Mouse (Mus musculus) MEL (cell line): ENCODE results near the gene a. TPM values are rescaled to one million over a fixed set of nuclear protein-coding genes. Genes with fewer than 3 reads are reported as not detected.

Experiments
- DNase-seq: peaks from one replicate; pipeline ENCODE4 v3.0.0; 2011; ENCODE audit warnings: low read depth, low spot score
- H3K27ac ChIP-seq: 2 replicates; pipeline ENCODE4 v1.5.1; 2012; ENCODE audit warnings: low read depth, mild to moderate bottlenecking, control low read depth, low read length, moderate library complexity; ENCODE audit not compliant: control insufficient read depth
- H3K27me3 ChIP-seq, 2 experiments: fragments of 150-350 bp in 1 of 2; sonication (generic) in 1 of 2; 2 replicates each; pipeline ENCODE4 v1.6.1; 2012; ENCODE audit warnings: low read length in 2 of 2, mild to moderate bottlenecking in 2 of 2, improper control_type of control experiment in 1 of 2, moderate library complexity in 1 of 2; ENCODE audit not compliant: insufficient read depth in 2 of 2, control insufficient read depth in 1 of 2
- H3K36me3 ChIP-seq, 2 experiments: 2 replicates each; pipeline ENCODE4 v1.6.1; 2012 to 2014; ENCODE audit warnings: low read length in 2 of 2, improper control_type of control experiment in 1 of 2, inconsistent platforms in 1 of 2, mild to moderate bottlenecking in 1 of 2; ENCODE audit not compliant: insufficient read depth in 2 of 2, control insufficient read depth in 1 of 2
- H3K4me1 ChIP-seq, 2 experiments: fragments of 150-350 bp in 1 of 2; sonication (generic) in 1 of 2; 2 replicates each; pipeline ENCODE4 v1.6.1; 2012; ENCODE audit warnings: low read length in 2 of 2, improper control_type of control experiment in 1 of 2, mild to moderate bottlenecking in 1 of 2; ENCODE audit not compliant: insufficient read depth in 2 of 2, control insufficient read depth in 1 of 2
- H3K4me3 ChIP-seq, 2 experiments: fragments of 150-350 bp in 1 of 2; sonication (generic) in 1 of 2; 2 replicates each; pipeline ENCODE4 v1.5.1; 2012; ENCODE audit warnings: low read depth in 2 of 2, low read length in 2 of 2, mild to moderate bottlenecking in 2 of 2, moderate library complexity in 2 of 2, control low read depth in 1 of 2, improper control_type of control experiment in 1 of 2; ENCODE audit not compliant: control insufficient read depth in 1 of 2, insufficient read depth in 1 of 2
- H3K79me2 ChIP-seq: 2 replicates; pipeline ENCODE4 v1.6.1; 2012; ENCODE audit warnings: mild to moderate bottlenecking, low read length, moderate library complexity; ENCODE audit not compliant: control insufficient read depth, poor library complexity, insufficient read depth
- H3K9ac ChIP-seq: 2 replicates; pipeline ENCODE4 v1.6.1; 2012; ENCODE audit warnings: low read depth, mild to moderate bottlenecking, control low read depth, low read length, moderate library complexity; ENCODE audit not compliant: control insufficient read depth, poor library complexity, severe bottlenecking
- H3K9me3 ChIP-seq: fragments of 150-350 bp; sonication (generic); replicated peaks from 2 replicates; pipeline ENCODE4 v1.6.1; 2012; ENCODE audit warnings: mild to moderate bottlenecking, low read length, improper control_type of control experiment, moderate library complexity; ENCODE audit not compliant: insufficient read depth
- CHD2 ChIP-seq: IDR thresholded peaks from 2 replicates; pipeline ENCODE4 v1.6.1; 2011; ENCODE audit warnings: low read length, improper control_type of control experiment
- E2F4 ChIP-seq: IDR thresholded peaks from 2 replicates; pipeline ENCODE4 v1.6.1; 2011; ENCODE audit warnings: low read depth, low read length, improper control_type of control experiment, borderline replicate concordance
- ELF1 ChIP-seq: IDR thresholded peaks from 2 replicates; pipeline ENCODE4 v1.6.1; 2014; ENCODE audit warnings: low read depth, mild to moderate bottlenecking, inconsistent platforms, low read length, improper control_type of control experiment, moderate library complexity
- EP300 ChIP-seq, 2 experiments: IDR thresholded peaks; 2 replicates each; pipeline ENCODE4 v1.6.1; 2011; ENCODE audit warnings: improper control_type of control experiment in 2 of 2, low read length in 2 of 2, low read depth in 1 of 2, mild to moderate bottlenecking in 1 of 2
- GATA1 ChIP-seq: IDR thresholded peaks from 2 replicates; pipeline ENCODE4 v1.6.1; 2011; ENCODE audit warnings: low read depth, low read length, improper control_type of control experiment
- HCFC1 ChIP-seq: IDR thresholded peaks from 2 replicates; pipeline ENCODE4 v1.6.1; 2012; ENCODE audit warnings: low read depth, mild to moderate bottlenecking, inconsistent platforms, low read length, improper control_type of control experiment, moderate library complexity
- JUND ChIP-seq: IDR thresholded peaks from 2 replicates; pipeline ENCODE4 v1.6.1; 2011; ENCODE audit warnings: low read depth, mild to moderate bottlenecking, improper control_type of control experiment, low read length
- KAT2A ChIP-seq: conservative IDR thresholded peaks from 2 replicates; pipeline ENCODE4 v1.6.1; 2012; ENCODE audit warnings: low read depth, low read length, improper control_type of control experiment, inconsistent platforms
- MAFK ChIP-seq: IDR thresholded peaks from 2 replicates; pipeline ENCODE4 v1.6.1; 2011; ENCODE audit warnings: low read depth, mild to moderate bottlenecking, low read length, improper control_type of control experiment, borderline replicate concordance
- MAZ ChIP-seq: IDR thresholded peaks from 2 replicates; pipeline ENCODE4 v1.6.1; 2012; ENCODE audit warnings: low read depth, mild to moderate bottlenecking, inconsistent platforms, low read length, improper control_type of control experiment
- MEF2A ChIP-seq: IDR thresholded peaks from 2 replicates; pipeline ENCODE4 v1.6.1; 2014; ENCODE audit warnings: low read depth, mild to moderate bottlenecking, inconsistent platforms, low read length, improper control_type of control experiment; ENCODE audit not compliant: poor library complexity, insufficient replicate concordance, severe bottlenecking; ENCODE audit errors: extremely low read depth
- MXI1 ChIP-seq: IDR thresholded peaks from 2 replicates; pipeline ENCODE4 v1.6.1; 2011; ENCODE audit warnings: mild to moderate bottlenecking, low read depth, low read length, improper control_type of control experiment
- MYC ChIP-seq: IDR thresholded peaks from 2 replicates; pipeline ENCODE4 v1.6.1; 2011; ENCODE audit warnings: low read depth, mild to moderate bottlenecking, low read length, improper control_type of control experiment, moderate library complexity
- NELFE ChIP-seq: IDR thresholded peaks from 2 replicates; pipeline ENCODE4 v1.6.1; 2011; ENCODE audit warnings: low read depth, low read length, improper control_type of control experiment
- NRF1 ChIP-seq: IDR thresholded peaks from 2 replicates; pipeline ENCODE4 v1.6.1; 2014; ENCODE audit warnings: low read depth, mild to moderate bottlenecking, inconsistent platforms, low read length, improper control_type of control experiment, moderate library complexity; ENCODE audit not compliant: poor library complexity, insufficient read depth, severe bottlenecking
- POLR2A ChIP-seq, 2 experiments: IDR thresholded peaks; 2 replicates each; pipeline ENCODE4 v1.6.1; 2011 to 2012; ENCODE audit warnings: low read length in 2 of 2, mild to moderate bottlenecking in 2 of 2, control low read depth in 1 of 2, improper control_type of control experiment in 1 of 2, low read depth in 1 of 2, moderate library complexity in 1 of 2; ENCODE audit not compliant: control insufficient read depth in 1 of 2, insufficient read depth in 1 of 2, poor library complexity in 1 of 2
- POLR2AphosphoS2 ChIP-seq: IDR thresholded peaks from 2 replicates; pipeline ENCODE4 v1.6.1; 2011; ENCODE audit warnings: low read length, improper control_type of control experiment
- POLR2AphosphoS5 ChIP-seq: IDR thresholded peaks from 2 replicates; pipeline ENCODE4 v1.6.1; 2012; ENCODE audit warnings: low read depth, borderline replicate concordance, mild to moderate bottlenecking, inconsistent platforms, low read length, moderate library complexity, mixed read lengths
- RAD21 ChIP-seq: IDR thresholded peaks from 2 replicates; pipeline ENCODE4 v1.6.1; 2011; ENCODE audit warnings: mild to moderate bottlenecking, low read depth, low read length, improper control_type of control experiment
- RCOR1 ChIP-seq: IDR thresholded peaks from 2 replicates; pipeline ENCODE4 v1.6.1; 2012; ENCODE audit warnings: low read depth, mild to moderate bottlenecking, inconsistent platforms, low read length, improper control_type of control experiment
- TAL1 ChIP-seq: IDR thresholded peaks from 2 replicates; pipeline ENCODE4 v1.6.1; 2012; ENCODE audit warnings: mild to moderate bottlenecking, inconsistent platforms, low read length, moderate library complexity, mixed read lengths
- TBP ChIP-seq: IDR thresholded peaks from 2 replicates; pipeline ENCODE4 v1.8.0; 2011; ENCODE audit warnings: low read depth, low read length, improper control_type of control experiment
- TCF12 ChIP-seq: IDR thresholded peaks from 2 replicates; pipeline ENCODE4 v1.6.1; 2014; ENCODE audit warnings: low read depth, mild to moderate bottlenecking, inconsistent platforms, low read length, improper control_type of control experiment, moderate library complexity
- ZC3H11A ChIP-seq: IDR thresholded peaks from 2 replicates; pipeline ENCODE4 v1.6.1; 2012; ENCODE audit warnings: low read depth, mild to moderate bottlenecking, inconsistent platforms, low read length, improper control_type of control experiment
- ZKSCAN1 ChIP-seq: IDR thresholded peaks from 2 replicates; pipeline ENCODE4 v1.6.1; 2012; ENCODE audit warnings: low read depth, mild to moderate bottlenecking, inconsistent platforms, low read length, improper control_type of control experiment, moderate library complexity
- polyA plus RNA-seq, 2 experiments: library from polyadenylated mRNA; stranded (reverse) in 1 of 2; unstranded in 1 of 2; fragments of >175 nt in 1 of 2; fragments of >200 nt in 1 of 2; gene quantifications; 2 replicates each; pipeline versions ENCODE4 v1.2.1 to v1.2.4; 2012; ENCODE audit warnings: low replicate concordance in 2 of 2, low read depth in 1 of 2; ENCODE audit not compliant: insufficient read length in 2 of 2, insufficient read depth in 1 of 2, missing spikeins in 1 of 2
- total RNA-seq: library from RNA; depleted of rRNA; stranded (reverse); fragments of 300-350 nt; gene quantifications from 2 replicates; pipeline ENCODE4 v1.2.3, GENCODE M21; 2012

Gene a
- total and polyA plus RNA-seq, 3 experiments, result not detected

- no peaks in the 10 kb centered on the region; a peak in 1 of 4 replicates for H3K4me1 ChIP-seq
- TF ChIP-seq RCOR1 (no peak), RAD21 (no peak), MEF2A (no peak), TBP (no peak), POLR2A (IDR thresholded peaks at IDR 0.05; ENCODE audit: control insufficient read depth in 1 of 2, insufficient read depth in 1 of 2, low read depth in 1 of 2, low read length in 2 of 2, poor library complexity in 1 of 2) (no peak), POLR2AphosphoS2 (no peak), TAL1 (no peak), ZKSCAN1 (no peak), HCFC1 (no peak)
- TF ChIP-seq, all 39 proteins: peak for 0
- H3K9me3 ChIP-seq, result no peaks in the 10 kb centered on the region
- H3K36me3 ChIP-seq, result peaks cover 5% of the 10 kb centered on the region in 2 experiments
- H3K4me3 ChIP-seq, result no peak overlapping the region
- H3K27ac ChIP-seq, result no peak overlapping the region
- no peak for DNase-seq
- no peaks in the 10 kb centered on the region for H3K79me2 ChIP-seq
- no peak overlapping the region for H3K9ac ChIP-seq
- no peaks in the 10 kb centered on the region for H3K27me3 ChIP-seq
Observed at GRCm38 (mm10) chr2:155056076-155056578, 264.9 kb downstream of the a start.

GRCm38 (mm10) chr2:155057361-155057760 is 266.2 kb downstream of the a start:
- H3K9me3 ChIP-seq, result no peaks in the 10 kb centered on the region
- TF ChIP-seq HCFC1 (no peak), POLR2AphosphoS2 (no peak), MAFK (no peak), MYC (no peak), TAL1 (no peak), JUND (no peak), POLR2AphosphoS5 (no peak), ELF1 (no peak), E2F4 (no peak), MXI1 (no peak), TCF12 (no peak), KAT2A (no peak), GATA1 (no peak), ZC3H11A (no peak), NRF1 (no peak), CHD2 (no peak), MAZ (no peak), RAD21 (no peak), NELFE (no peak), EP300 (IDR thresholded peaks at IDR 0.05; ENCODE audit: low read depth in 1 of 2, low read length in 2 of 2) (no peak)
- no peak overlapping the region for H3K27ac ChIP-seq
- H3K4me3 ChIP-seq, result no peak overlapping the region
- H3K4me1 ChIP-seq, result no peaks in the 10 kb centered on the region; a peak in 1 of 4 replicates
- no peak overlapping the region for H3K9ac ChIP-seq
- no peaks in the 10 kb centered on the region for H3K27me3 ChIP-seq
- no peaks in the 10 kb centered on the region for H3K79me2 ChIP-seq
- no peak for DNase-seq
- H3K36me3 ChIP-seq, result peaks cover 2 to 10% of the 10 kb centered on the region in 2 experiments; a peak in 3 of 4 replicates
